Mouse (Mus musculus) right cerebral cortex, postnatal 4 days (tissue): ENCODE results near the gene Gm45140.

ENCODE experiments used
- DNase-seq: peaks from one replicate; pipeline ENCODE4 v3.0.0-alpha.2; 2022

The Gm45140 gene

DNA sequence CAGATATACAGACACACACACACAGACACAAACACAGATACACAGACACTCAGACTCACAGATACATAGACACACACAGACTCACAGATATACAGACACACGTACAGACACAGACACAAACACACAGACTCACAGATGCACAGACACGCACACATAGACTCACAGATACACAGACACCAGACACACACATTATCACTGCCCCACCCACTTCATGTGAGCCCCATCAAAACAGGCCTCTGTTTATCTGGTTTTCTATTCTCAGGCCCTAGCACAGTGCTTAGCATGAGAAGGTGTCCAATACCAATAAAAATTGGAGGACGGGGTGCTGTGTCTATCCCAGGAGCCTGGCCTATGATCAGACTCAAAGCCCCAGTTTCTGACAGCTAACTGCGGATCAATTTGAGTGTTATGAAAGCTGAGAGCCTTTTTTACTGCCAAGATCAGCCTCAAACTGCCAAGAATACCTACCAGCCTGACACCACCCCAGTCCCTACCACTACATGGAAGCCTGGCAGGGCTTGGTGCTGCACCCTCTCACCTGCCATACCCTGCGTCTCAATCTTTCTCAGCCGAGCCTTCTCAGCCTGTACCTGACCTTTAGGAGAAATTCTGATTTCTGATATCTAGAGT lies 39.2 kb downstream of the Gm45140 start:
- DNase-seq = no peak

DNA sequence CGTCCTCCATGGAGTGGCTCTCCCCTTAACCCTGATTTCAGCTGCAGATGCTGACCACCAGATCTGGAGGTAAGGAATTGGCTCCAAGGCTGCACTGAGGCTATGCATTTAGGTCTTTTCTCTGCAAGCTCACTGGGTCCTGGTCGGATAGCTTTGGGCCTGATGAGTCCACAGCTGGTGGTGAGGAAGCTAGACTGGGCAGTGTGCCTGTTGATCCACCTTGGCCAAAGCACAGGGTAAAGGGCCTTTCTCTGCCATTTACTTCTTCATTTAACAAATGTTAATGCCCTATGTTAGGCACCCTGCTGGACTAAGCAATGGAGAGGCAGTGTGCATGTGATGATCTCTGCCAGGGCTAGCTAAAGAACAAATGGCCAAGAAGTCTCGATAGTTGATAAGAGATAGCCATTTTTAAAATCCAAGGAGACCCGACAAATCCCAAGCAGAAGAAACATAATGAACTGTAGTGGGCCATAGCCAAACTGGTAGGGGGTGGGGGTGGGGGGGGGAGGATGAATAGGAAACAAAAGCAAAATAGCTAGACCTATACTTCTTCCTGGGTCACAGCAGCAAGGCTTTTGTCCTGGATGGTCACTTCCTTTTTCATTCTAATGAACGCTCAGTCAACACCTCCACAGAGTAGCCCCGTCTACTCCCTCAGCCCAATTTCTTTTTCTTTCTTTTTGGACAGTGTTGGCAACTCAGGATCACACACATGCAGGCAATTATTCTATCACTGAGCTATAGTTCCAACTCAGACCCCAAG lies 40.0 kb downstream of the Gm45140 start:
- no peak for DNase-seq

GRCm38 (mm10) chr6:87793821-87794510 lies 41.6 kb downstream of the Gm45140 start:
- DNase-seq = no peak

- DNase-seq = no peak
Measured at GRCm38 (mm10) chr6:87791826-87792225, 43.8 kb downstream of the Gm45140 start.

DNA sequence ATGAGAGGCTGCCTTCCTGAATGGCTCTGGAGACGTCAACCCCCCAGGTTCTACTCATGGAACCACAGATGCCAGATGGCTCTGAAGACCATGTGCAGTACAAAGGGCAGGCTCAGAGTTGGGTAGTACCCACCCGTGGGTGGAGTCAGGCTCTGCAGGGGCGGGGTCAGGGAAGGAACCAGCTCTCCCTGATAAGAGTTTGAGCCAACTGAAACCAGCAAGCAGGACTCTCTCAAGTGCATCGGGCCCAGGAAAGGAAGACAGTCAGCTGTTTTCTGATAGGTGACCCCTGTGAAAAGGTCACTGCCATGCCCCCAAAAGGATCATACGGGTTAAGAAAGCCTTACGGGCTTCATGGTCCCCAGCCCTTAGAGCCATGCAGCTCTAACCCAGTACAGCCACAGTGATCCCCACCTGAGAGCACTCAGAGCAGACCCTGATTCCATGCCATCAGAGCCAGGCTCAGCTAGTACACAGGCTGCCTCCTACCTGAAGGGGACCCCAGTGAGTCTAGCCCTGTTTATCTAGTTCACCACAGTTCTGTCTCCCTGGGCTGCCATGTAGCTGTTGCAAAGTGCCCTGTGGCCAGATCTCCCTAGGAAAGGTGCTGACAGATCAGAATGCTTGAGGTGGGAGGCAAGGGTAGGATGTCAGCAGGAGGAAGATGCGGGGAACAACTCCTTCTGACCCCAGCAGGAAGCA lies 44.7 kb downstream of the Gm45140 start:
- no peak for DNase-seq

DNA sequence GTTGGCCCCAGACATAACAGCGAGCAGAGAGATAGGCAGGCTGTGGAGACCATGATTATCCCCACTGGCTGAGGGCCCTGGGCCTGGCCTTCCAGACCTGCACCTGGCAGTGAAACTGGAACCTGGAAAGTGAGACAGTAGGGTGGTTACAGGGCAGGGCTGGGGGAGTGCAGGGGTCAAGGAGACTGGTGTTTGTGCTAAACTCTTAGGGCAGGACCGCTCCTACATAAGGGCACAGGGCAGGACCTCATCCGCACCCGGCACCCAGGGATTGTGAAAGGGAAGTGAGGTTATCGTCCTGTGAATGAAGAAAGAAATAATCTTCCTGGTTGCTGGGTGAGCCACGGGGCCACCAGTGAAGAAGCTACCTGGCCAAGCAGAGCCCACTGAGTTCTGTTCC lies 45.8 kb downstream of the Gm45140 start:
- DNase-seq = no peak

DNA sequence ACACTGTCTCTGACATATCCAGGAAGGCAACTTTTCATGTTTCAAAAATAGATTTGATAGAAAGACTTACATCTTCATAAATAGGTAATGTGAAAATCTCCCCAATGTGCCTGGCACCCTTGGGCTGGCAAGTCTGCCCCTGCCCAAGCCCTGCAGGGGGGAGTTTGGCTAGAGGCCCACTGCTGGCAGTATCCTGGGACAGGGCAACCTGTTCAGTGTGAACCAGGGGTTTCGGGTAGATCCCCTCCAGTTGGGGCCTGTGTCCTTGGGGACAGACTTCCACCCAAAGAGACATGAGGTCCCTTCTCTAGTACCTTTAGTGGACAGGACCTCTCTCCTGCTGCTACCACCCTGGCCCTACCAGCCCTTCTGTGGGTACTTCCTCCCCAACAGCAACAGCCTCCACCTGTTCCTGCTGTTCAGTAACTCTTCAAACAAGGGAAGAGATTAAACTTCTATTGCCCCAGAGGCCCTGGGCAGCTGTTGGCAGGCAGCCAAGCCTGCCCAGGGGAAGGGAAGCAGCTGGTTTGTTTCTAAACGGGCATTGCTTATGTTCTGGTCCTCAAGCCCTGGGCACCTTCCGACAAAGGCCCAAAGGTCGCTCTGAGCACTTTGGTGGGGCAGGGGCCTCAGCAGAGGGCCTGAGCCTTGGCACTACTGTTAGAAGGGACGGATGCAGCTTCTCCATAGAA lies 46.6 kb downstream of the Gm45140 start:
- no peak for DNase-seq

- no peak for DNase-seq
Measured at GRCm38 (mm10) chr6:87788266-87788895, 47.2 kb downstream of the Gm45140 start.

GRCm38 (mm10) chr6:87787108-87787890 lies 48.3 kb downstream of the Gm45140 start:
- no peak for DNase-seq

DNA sequence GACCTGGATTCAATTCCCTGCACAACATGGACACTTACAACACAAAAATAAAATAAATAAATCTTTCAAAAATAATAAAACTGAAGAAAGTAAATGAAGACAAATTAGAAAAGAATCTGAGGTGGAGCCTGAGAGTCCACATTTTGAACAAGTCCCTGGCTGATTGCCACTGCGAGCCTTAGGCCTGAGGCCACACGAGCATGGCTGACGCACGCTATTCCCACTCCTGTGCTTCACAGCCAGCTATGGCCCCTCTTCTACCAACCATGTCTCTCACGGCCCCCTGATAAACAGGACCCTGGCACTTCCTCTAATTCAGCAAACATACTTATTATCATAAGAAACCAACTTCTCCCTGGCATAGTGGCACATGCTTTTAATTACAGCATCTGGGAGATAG lies 49.0 kb downstream of the Gm45140 start:
- no peak for DNase-seq

- DNase-seq = no peak
Measured at GRCm38 (mm10) chr6:87784033-87784432, 51.6 kb downstream of the Gm45140 start.

DNA sequence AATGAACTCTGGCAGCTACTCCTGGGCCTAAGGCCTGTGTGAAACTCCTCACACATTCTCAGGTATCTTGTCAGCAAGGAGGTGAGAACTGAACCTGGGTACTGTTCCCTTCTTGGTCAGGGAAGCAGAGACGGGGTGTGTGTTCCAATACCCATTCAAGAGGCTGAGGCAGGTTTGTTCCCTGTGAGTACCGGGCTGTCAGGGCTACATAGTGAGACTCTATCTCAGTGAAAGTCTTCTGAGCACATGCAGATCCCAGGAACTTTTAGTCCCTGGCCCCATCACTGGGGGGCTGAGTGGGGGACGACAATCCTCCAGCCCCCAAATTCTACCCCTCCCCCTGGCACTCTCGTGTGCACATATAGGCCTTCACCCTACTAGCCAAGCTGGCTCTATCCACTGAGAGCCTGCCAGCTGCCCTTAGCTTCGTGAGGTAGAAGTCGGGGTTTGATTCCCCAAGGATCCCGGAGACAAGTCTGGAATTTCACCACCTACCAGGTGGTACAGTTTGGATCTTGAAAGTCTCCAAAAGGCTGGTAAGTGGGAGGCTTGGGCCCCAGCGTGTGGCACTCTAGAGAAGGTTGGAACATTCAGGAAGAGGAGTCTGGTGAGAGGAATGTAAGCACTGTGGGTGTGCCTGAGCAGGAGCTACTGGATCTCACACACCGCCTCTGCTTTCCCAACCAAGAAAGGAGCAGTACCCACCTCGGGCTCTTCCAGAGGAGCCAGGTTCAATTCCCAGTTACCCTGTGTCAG lies 54.9 kb downstream of the Gm45140 start:
- DNase-seq = no peak

- DNase-seq = no peak
Measured at GRCm38 (mm10) chr6:87779174-87780165, 56.1 kb downstream of the Gm45140 start.

DNA sequence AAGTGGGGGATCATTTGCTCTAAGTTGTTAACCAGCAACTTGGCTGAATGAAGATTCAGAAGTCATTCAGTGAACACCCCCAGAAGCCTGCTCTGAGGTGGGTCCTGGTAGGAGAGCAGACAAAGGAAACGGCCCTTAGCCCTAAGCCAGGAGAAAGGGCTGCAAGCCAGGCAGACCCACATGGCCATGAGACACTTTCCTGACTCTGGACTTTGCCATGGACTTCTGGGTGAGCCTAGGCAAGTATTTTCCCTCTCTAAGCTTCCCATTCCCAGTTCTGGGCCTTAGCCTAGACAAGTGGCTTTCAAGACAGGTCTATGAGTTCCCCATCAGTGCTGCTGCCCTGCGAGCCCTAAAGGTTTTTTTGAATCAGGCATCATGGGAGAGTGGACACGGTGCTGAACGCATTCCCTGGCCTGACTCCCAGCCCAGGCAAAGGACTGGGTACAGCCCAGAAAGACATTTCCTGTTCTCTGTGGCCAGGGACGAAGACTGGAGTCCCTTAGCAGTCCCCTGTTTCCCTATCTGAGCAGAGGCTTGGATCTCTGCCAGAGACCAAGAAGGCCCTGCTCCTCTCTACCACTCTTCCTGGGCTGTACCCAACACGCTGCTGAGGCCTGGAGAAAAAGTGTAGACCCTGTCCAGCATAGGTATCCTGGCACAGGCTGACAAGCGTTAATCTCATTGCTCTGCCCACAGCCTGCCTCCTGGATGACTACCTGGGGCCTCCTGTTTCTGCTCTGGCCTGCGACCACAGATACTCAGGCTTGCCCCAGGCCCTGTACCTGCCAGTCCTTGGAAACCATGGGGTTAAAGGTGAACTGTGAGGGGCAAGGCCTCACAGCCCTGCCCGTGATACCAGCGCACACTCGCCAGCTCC lies 57.1 kb downstream of the Gm45140 start:
- no peak for DNase-seq

GRCm38 (mm10) chr6:87777842-87778241 lies 57.8 kb downstream of the Gm45140 start, which contains the start of gene Gp9:
Gene Gp9, plus strand, starts transcription at chr6:87778072.
- DNase-seq = no peak

- no peak for DNase-seq
Measured at GRCm38 (mm10) chr6:87776663-87777062, 58.9 kb downstream of the Gm45140 start.

- no peak for DNase-seq
Measured at GRCm38 (mm10) chr6:87775588-87776245, 59.9 kb downstream of the Gm45140 start.

- DNase-seq = no peak
Measured at GRCm38 (mm10) chr6:87774909-87775308, 60.7 kb downstream of the Gm45140 start.
